Mouse (Mus musculus): ENCODE data around the gene Tmem98. TPM values are rescaled to one million over a fixed set of nuclear protein-coding genes. Genes with fewer than 3 reads are reported as not detected.

Tmem98 gene
- polyA plus RNA-seq, 1 experiment = 9.6 TPM

- H3K36me3 ChIP-seq (ENCODE audit: control insufficient read depth, insufficient read depth, low read length) = no peaks in the 10 kb centered on the region
- DNase-seq (ENCODE audit: low read depth in 1 of 2, low spot score in 2 of 2) = no peak
- no peak for TF ChIP-seq POLR2A (IDR thresholded peaks at IDR 0.05; ENCODE audit: low read depth, low read length)
- no peak for TF ChIP-seq CTCF (IDR thresholded peaks at IDR 0.05; ENCODE audit: extremely low read depth, insufficient read depth, insufficient read length, insufficient replicate concordance)
- H3K4me3 ChIP-seq (ENCODE audit: extremely low read depth, insufficient read depth, insufficient read length) = no peak overlapping the region
- no peaks in the 10 kb centered on the region; the same call in 1 of the 2 replicates for H3K4me1 ChIP-seq (ENCODE audit: control insufficient read depth, insufficient read depth, insufficient read length)
- 64% methylated on average over 3 of the region's 3 CpGs for WGBS
- H3K27me3 ChIP-seq (ENCODE audit: control insufficient read depth, insufficient read depth, low read length) = no peaks in the 10 kb centered on the region
- peak overlapping the region; percentile 31; the same call in 1 of the 2 replicates for H3K27ac ChIP-seq (ENCODE audit: insufficient read depth, low read length)
Observed at GRCm38 (mm10) chr11:80802706-80803105, 7.3 kb upstream of the Tmem98 start.

GRCm38 (mm10) chr11:80808551-80809070, 1.4 kb upstream of the Tmem98 start:
- H3K4me1 ChIP-seq (ENCODE audit: control insufficient read depth, insufficient read depth, insufficient read length) = no peaks in the 10 kb centered on the region; the same call in 1 of the 2 replicates
- H3K36me3 ChIP-seq (ENCODE audit: control insufficient read depth, insufficient read depth, low read length) = no peaks in the 10 kb centered on the region
- H3K4me3 ChIP-seq (ENCODE audit: extremely low read depth, insufficient read depth, insufficient read length) = no peak overlapping the region
- WGBS = 78% methylated on average over 6 of the region's 6 CpGs
- peaks cover 4% of the 10 kb centered on the region; the same call in 1 of the 2 replicates for H3K27me3 ChIP-seq (ENCODE audit: control insufficient read depth, insufficient read depth, low read length)
- no peak for TF ChIP-seq CTCF (IDR thresholded peaks at IDR 0.05; ENCODE audit: extremely low read depth, insufficient read depth, insufficient read length, insufficient replicate concordance)
- TF ChIP-seq POLR2A (IDR thresholded peaks at IDR 0.05; ENCODE audit: low read depth, low read length) = no peak
- DNase-seq (ENCODE audit: low read depth in 1 of 2, low spot score in 2 of 2) = no peak
- no peak overlapping the region for H3K27ac ChIP-seq (ENCODE audit: insufficient read depth, low read length)

DNA sequence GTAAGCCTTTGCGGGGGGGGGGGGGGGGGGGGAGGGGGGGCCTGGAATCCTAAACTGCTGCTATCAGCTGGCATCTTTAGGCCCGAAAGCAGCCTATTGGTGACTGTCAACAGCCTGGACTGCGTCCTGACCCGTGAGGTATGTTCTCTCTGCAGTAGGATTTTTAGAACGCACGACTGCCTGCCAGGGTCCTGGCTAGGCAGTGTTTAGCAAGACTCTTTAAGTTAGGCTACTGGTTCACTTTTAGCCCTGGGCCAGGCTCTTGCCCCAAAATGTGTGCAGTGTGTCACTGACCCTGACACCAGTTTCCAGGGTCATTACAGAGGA, 346 bp upstream of the Tmem98 start:
- 84% methylated on average over 6 of the region's 6 CpGs for WGBS
- no peak overlapping the region for H3K4me3 ChIP-seq (ENCODE audit: extremely low read depth, insufficient read depth, insufficient read length)

GRCm38 (mm10) chr11:80811156-80811555, 1.2 kb downstream of the Tmem98 start:
- TF ChIP-seq CTCF (IDR thresholded peaks at IDR 0.05; ENCODE audit: extremely low read depth, insufficient read depth, insufficient read length, insufficient replicate concordance) (no peak), POLR2A (IDR thresholded peaks at IDR 0.05; ENCODE audit: low read depth, low read length) (no peak)
- WGBS = 37% methylated on average over 5 of the region's 5 CpGs
- Histone ChIP-seq H3K27me3 (ENCODE audit: control insufficient read depth, insufficient read depth, low read length) (peaks cover 4% of the 10 kb centered on the region; the same call in 1 of the 2 replicates), H3K4me1 (ENCODE audit: control insufficient read depth, insufficient read depth, insufficient read length) (no peaks in the 10 kb centered on the region; the same call in 1 of the 2 replicates), H3K4me3 (ENCODE audit: extremely low read depth, insufficient read depth, insufficient read length) (no peak overlapping the region), H3K27ac (ENCODE audit: insufficient read depth, low read length) (no peak overlapping the region), H3K36me3 (ENCODE audit: control insufficient read depth, insufficient read depth, low read length) (no peaks in the 10 kb centered on the region)
- no peak for DNase-seq (ENCODE audit: low read depth in 1 of 2, low spot score in 2 of 2)

More for the DNA sequence above, 346 bp upstream of the Tmem98 start:
- Histone ChIP-seq H3K36me3 (ENCODE audit: control insufficient read depth, insufficient read depth, low read length) (no peaks in the 10 kb centered on the region), H3K27ac (ENCODE audit: insufficient read depth, low read length) (no peak overlapping the region; the same call in 1 of the 2 replicates), H3K27me3 (ENCODE audit: control insufficient read depth, insufficient read depth, low read length) (peaks cover 4% of the 10 kb centered on the region; the same call in 1 of the 2 replicates), H3K4me1 (ENCODE audit: control insufficient read depth, insufficient read depth, insufficient read length) (no peaks in the 10 kb centered on the region; the same call in 1 of the 2 replicates)
- TF ChIP-seq POLR2A (IDR thresholded peaks at IDR 0.05; ENCODE audit: low read depth, low read length) (no peak), CTCF (IDR thresholded peaks at IDR 0.05; ENCODE audit: extremely low read depth, insufficient read depth, insufficient read length, insufficient replicate concordance) (no peak)
- DNase-seq (ENCODE audit: low read depth in 1 of 2, low spot score in 2 of 2) = no peak

DNA sequence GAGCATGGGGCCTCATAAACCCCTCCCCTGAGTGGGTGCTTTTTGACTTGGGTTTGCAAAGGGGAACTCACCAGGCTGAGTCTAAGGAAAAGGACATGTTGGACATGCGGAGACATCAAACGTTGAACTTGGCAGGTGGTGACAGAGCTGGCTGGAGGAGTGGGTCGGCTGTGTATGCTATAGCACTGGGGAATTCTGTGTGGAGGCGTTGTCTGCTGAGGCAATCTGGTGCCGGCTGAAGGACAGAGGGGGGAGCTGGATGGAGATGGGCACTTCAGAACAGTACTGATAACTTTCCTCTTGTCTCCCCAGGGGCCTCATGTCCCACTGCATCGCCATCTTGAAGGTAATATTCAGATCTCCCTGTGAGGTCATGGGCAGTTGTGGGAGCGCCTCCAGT, 5.4 kb downstream of the Tmem98 start:
- DNase-seq (ENCODE audit: low read depth in 1 of 2, low spot score in 2 of 2) = no peak
- Histone ChIP-seq H3K4me1 (ENCODE audit: control insufficient read depth, insufficient read depth, insufficient read length) (no peaks in the 10 kb centered on the region), H3K27me3 (ENCODE audit: control insufficient read depth, insufficient read depth, low read length) (peaks cover 1% of the 10 kb centered on the region; the same call in 1 of the 2 replicates), H3K27ac (ENCODE audit: insufficient read depth, low read length) (no peak overlapping the region), H3K4me3 (ENCODE audit: extremely low read depth, insufficient read depth, insufficient read length) (no peak overlapping the region), H3K36me3 (ENCODE audit: control insufficient read depth, insufficient read depth, low read length) (no peaks in the 10 kb centered on the region)
- no peak for TF ChIP-seq CTCF (IDR thresholded peaks at IDR 0.05; ENCODE audit: extremely low read depth, insufficient read depth, insufficient read length, insufficient replicate concordance)
- TF ChIP-seq POLR2A (IDR thresholded peaks at IDR 0.05; ENCODE audit: low read depth, low read length) = no peak
- 90% methylated on average over 7 of the region's 7 CpGs for WGBS

- TF ChIP-seq CTCF (IDR thresholded peaks at IDR 0.05; ENCODE audit: extremely low read depth, insufficient read depth, insufficient read length, insufficient replicate concordance) (peak; percentile 37; the same call in 1 of the 2 replicates), POLR2A (IDR thresholded peaks at IDR 0.05; ENCODE audit: low read depth, low read length) (no peak)
- H3K4me3 ChIP-seq (ENCODE audit: extremely low read depth, insufficient read depth, insufficient read length) = no peak overlapping the region
- no peaks in the 10 kb centered on the region for H3K4me1 ChIP-seq (ENCODE audit: control insufficient read depth, insufficient read depth, insufficient read length)
- no peaks in the 10 kb centered on the region for H3K27me3 ChIP-seq (ENCODE audit: control insufficient read depth, insufficient read depth, low read length)
- no peak overlapping the region for H3K27ac ChIP-seq (ENCODE audit: insufficient read depth, low read length)
- H3K36me3 ChIP-seq (ENCODE audit: control insufficient read depth, insufficient read depth, low read length) = no peaks in the 10 kb centered on the region
- peak; percentile 22 to 23 for DNase-seq (ENCODE audit: low read depth in 1 of 2, low spot score in 2 of 2)
- 78% methylated on average over 11 of the region's 11 CpGs for WGBS
Observed at GRCm38 (mm10) chr11:80818060-80818697, 8.2 kb downstream of the Tmem98 start.

DNA sequence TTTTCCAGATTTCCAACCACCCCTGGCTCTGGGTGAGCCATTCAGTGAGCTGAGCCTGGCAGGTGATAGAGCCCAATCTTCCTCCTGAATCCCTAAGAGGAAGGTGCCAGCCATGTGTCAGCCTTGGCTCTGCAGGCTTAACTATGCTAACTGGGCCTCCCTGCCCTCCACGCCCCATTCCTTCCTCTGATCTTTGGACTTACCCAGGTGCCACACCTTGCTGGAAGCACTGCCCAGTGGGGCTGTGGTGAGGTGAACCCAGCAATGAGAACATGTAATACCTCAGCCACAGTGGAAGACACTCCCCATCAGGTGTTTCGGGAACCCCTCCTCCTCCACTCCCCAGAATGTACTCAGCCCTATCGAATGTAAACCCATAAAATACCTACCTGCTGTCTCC, 10.1 kb downstream of the Tmem98 start:
- Histone ChIP-seq H3K4me3 (ENCODE audit: extremely low read depth, insufficient read depth, insufficient read length) (no peak overlapping the region), H3K27ac (ENCODE audit: insufficient read depth, low read length) (no peak overlapping the region), H3K36me3 (ENCODE audit: control insufficient read depth, insufficient read depth, low read length) (no peaks in the 10 kb centered on the region), H3K4me1 (ENCODE audit: control insufficient read depth, insufficient read depth, insufficient read length) (no peaks in the 10 kb centered on the region), H3K27me3 (ENCODE audit: control insufficient read depth, insufficient read depth, low read length) (no peaks in the 10 kb centered on the region)
- WGBS = 91% methylated on average over 3 of the region's 3 CpGs
- no peak for DNase-seq (ENCODE audit: low read depth in 1 of 2, low spot score in 2 of 2)
- TF ChIP-seq POLR2A (IDR thresholded peaks at IDR 0.05; ENCODE audit: low read depth, low read length) = no peak
- no peak for TF ChIP-seq CTCF (IDR thresholded peaks at IDR 0.05; ENCODE audit: extremely low read depth, insufficient read depth, insufficient read length, insufficient replicate concordance)

All from spleen, adult 2 months (tissue).